Mouse (Mus musculus): ENCODE measurements around the gene Rtf1.

- no peak for TF ChIP-seq TAL1 (IDR thresholded peaks at IDR 0.05; ENCODE audit: low read length)
- TF ChIP-seq GATA1 (IDR thresholded peaks at IDR 0.05; ENCODE audit: low read length): no peak
Measured at GRCm38 (mm10) chr2:119698472-119698871, 23.6 kb downstream of the Rtf1 start.

Measured in erythroblast, embryonic 14.5 days (primary cell).